Mouse (Mus musculus) forebrain, embryonic 13.5 days (tissue): ENCODE results near the gene Sec61g. TPM values are rescaled to one million over a fixed set of nuclear protein-coding genes. Genes with fewer than 3 reads are reported as not detected.

ENCODE experiments used
- ATAC-seq: fragments of 200-750 bp; cut with Nextera tagmentation; 2 replicates; pipeline ENCODE4 v1.8.0; 2017
- H3K27ac ChIP-seq: fragments of 300-500 bp; sonication (generic); 2 replicates; pipeline ENCODE4 v1.5.1; 2015; ENCODE audit warnings: inconsistent platforms, mild to moderate bottlenecking, moderate library complexity
- H3K27me3 ChIP-seq: fragments of 300-500 bp; sonication (generic); 2 replicates; pipeline ENCODE4 v1.6.1; 2015; ENCODE audit warnings: mild to moderate bottlenecking, inconsistent platforms
- H3K36me3 ChIP-seq: fragments of 300-500 bp; sonication (generic); 2 replicates; pipeline ENCODE4 v1.6.1; 2015; ENCODE audit warnings: mild to moderate bottlenecking, inconsistent platforms; ENCODE audit not compliant: poor library complexity, severe bottlenecking
- H3K4me1 ChIP-seq: fragments of 300-500 bp; sonication (generic); 2 replicates; pipeline ENCODE4 v1.6.1; 2015; ENCODE audit warnings: inconsistent platforms
- H3K4me2 ChIP-seq: fragments of 300-500 bp; sonication (generic); 2 replicates; pipeline ENCODE4 v1.6.1; 2015; ENCODE audit warnings: inconsistent platforms, mild to moderate bottlenecking, moderate library complexity
- H3K4me3 ChIP-seq: fragments of 300-500 bp; sonication (generic); 2 replicates; pipeline ENCODE4 v1.5.1; 2015; ENCODE audit warnings: mild to moderate bottlenecking, inconsistent platforms
- H3K9ac ChIP-seq: fragments of 300-500 bp; sonication (generic); 2 replicates; pipeline ENCODE4 v1.6.1; 2015; ENCODE audit warnings: mild to moderate bottlenecking, inconsistent platforms
- H3K9me3 ChIP-seq: fragments of 300-500 bp; sonication (generic); replicated peaks from 2 replicates; pipeline ENCODE4 v1.6.1; 2016; ENCODE audit warnings: inconsistent platforms
- WGBS: fragments of 180-500 bp; shearing (Covaris S2); methylation state at CpG from one replicate; pipeline ENCODE4 v1.1.7; 2015; 5-methylcytosine and 5-hydroxymethylcytosine counted together
- polyA plus RNA-seq: library from polyadenylated mRNA; unstranded; fragments of >200 nt; fragmentation: Nextera tagmentation; extraction: Ambion mirVana; gene quantifications from 2 replicates; pipeline ENCODE4 v1.2.1, GENCODE M21; 2015

Gene Sec61g
- polyA plus RNA-seq: 39.4 and 43.3 TPM in 2 replicates

DNA sequence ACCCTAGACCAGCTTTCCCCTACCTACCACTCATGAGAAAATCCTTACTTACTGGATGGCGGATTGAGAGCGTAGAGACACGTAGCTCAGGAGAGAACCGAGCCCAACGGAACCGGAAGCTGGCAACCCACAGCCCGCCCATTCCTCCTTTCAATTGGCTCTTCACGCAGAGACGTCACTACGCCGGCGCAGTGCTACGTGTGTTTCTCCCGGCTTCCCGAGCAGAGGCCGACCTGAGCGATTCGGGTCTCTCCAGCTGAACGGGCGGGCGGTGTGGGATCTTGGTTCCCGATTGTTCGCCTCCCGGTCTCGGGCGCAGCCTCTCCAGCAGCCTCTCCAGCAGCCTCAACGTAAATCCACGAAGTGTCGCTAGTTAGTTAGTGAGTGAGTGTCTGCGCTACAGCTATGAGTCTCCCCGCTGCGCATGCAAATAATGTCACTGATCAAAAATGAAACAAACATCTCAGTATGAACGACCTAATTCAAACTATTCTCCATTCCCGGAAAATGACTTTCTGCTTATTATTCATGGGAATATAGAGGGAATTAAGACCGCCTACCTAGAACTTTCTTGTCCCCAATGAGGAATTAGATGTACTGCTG is at the start of gene Sec61g:
Gene Sec61g (minus strand): TSS at position 433 of the 603 bp plus-strand sequence.
- H3K36me3 ChIP-seq: peaks cover 27% of the 10 kb centered on the region
- H3K9ac ChIP-seq: peak within 1 kb of the TSS; percentile 96
- ATAC-seq: peak; percentile 100
- peak within 1 kb of the TSS; percentile 94 for H3K27ac ChIP-seq
- H3K4me3 ChIP-seq: peak within 1 kb of the TSS; percentile 95
- WGBS: under 1% methylated on average over 35 of the region's 35 CpGs
- no peaks in the 10 kb centered on the region for H3K9me3 ChIP-seq
- peaks cover 13% of the 10 kb centered on the region for H3K4me1 ChIP-seq
- no peaks in the 10 kb centered on the region for H3K27me3 ChIP-seq
- peak within 1 kb of the TSS; percentile 75 for H3K4me2 ChIP-seq

DNA sequence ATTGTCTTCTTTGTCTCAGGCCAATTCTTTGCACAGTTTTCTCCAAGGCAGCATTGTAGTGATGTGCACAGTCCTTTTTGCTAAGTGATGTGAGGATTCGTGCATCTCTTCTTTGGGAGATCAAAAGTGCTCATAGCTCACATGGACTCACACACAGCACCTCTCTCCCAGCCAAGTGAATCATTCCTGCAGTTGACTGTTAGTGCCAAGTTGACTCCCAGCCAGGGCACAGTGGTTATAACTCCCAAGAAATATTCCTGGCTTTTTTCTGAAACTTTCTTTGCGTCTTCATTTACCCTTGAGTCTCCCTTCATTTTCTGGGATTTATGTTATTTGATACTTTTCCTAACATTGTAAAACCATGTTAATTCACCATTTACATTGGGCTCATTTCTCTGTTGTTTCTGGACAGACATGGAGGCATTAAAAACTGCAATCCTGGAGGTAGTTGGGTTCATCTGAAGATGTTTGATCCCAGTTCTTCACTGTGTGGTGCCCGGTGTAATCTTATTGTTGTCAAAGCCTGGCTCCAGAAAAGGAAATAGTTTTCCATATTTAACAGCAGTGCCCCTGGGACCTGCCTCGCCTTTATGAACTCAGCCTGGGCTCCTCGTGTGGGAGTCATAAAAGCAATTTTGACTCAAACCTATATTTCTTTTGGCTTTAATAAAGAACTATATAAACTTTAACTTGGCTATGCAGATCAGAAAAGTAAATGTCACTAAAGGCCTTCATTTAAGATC is 38.3 kb upstream of the Sec61g start:
- H3K27ac ChIP-seq: no peak overlapping the region
- no peaks in the 10 kb centered on the region for H3K27me3 ChIP-seq
- no peak overlapping the region for H3K9ac ChIP-seq
- no peak for ATAC-seq
- no peaks in the 10 kb centered on the region for H3K36me3 ChIP-seq
- WGBS: 82% methylated on average over 5 of the region's 5 CpGs
- no peak overlapping the region for H3K4me2 ChIP-seq
- no peaks in the 10 kb centered on the region for H3K4me1 ChIP-seq
- no peaks in the 10 kb centered on the region for H3K9me3 ChIP-seq
- no peak overlapping the region for H3K4me3 ChIP-seq

DNA sequence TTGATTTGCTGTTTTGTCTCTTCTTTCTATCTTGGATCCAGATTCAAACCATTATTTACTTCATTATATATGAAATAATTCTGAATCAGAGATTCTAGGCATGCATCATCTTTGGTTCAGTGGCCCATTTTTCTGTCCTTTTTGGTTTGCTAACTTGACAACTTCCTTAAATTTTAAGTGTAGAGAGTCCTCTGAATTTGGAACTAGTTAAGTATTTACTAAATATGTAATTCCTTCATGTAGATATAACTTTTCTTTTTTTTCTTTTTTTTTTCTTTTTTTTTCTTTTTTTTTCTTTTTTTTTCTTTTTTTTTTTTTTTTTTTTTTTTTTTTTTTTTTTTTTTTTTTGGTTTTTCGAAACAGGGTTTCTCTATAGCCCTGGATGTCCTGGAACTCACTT is 29.1 kb upstream of the Sec61g start:
- no peak overlapping the region for H3K4me2 ChIP-seq
- ATAC-seq: no peak
- 83% methylated on average over 1 of the region's 1 CpGs for WGBS

DNA sequence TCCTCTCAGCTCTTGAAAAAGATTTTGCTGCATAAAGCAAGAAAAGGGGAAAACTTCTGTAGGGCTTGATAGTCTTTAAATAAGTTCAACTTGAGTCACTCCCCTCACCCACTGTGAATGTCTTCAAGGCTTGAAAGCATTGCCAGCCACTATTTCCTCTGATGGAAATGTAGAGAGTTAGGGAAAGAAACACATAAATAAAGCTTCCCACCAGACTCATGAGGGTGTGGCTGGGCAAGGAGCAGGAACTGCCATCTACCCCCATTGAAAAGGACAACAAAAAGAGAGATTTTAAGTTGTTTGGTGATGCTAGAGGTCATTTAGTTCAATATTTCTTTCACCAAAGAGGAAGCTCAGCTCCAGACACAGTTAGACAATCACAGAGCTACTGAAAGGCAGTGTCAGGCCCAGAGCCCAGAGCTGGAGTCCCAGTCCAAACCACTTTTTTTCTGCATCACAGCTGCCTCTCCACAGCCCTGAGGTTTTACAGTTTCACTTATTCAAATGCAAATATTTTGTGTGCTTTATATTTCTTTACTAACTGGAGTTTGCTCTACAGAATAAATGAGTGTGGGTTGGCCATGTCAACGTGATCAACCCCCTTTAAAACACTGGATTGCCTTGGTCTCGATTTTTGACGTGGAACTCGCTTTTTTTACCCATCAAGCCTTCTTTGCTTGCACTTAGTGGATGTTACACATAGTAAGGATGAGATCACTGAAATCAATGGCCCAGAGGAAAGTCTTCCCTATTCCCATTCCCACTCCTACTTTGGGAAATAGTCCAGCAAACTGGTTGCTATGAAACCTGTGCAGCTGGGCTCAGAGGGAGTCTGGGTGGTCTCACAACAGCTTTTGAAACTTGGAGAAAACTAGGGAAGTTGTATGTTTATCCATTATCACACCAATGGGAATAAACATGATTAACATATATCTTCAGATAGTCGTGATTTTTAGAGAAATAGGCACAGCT is 26.6 kb upstream of the Sec61g start:
- peak; percentile 91 for ATAC-seq
- no peak overlapping the region for H3K4me3 ChIP-seq
- no peaks in the 10 kb centered on the region for H3K36me3 ChIP-seq
- H3K4me2 ChIP-seq: no peak overlapping the region
- WGBS: 48% methylated on average over 5 of the region's 5 CpGs
- no peak overlapping the region for H3K9ac ChIP-seq
- peaks cover 5% of the 10 kb centered on the region; the same call in 1 of the 2 replicates for H3K4me1 ChIP-seq
- H3K9me3 ChIP-seq: no peaks in the 10 kb centered on the region
- H3K27me3 ChIP-seq: no peaks in the 10 kb centered on the region
- no peak overlapping the region for H3K27ac ChIP-seq

More for the DNA sequence above, 29.1 kb upstream of the Sec61g start:
- Histone ChIP-seq H3K27ac (no peak overlapping the region), H3K9me3 (no peaks in the 10 kb centered on the region), H3K9ac (no peak overlapping the region), H3K27me3 (no peaks in the 10 kb centered on the region), H3K4me3 (no peak overlapping the region), H3K36me3 (no peaks in the 10 kb centered on the region), H3K4me1 (peaks cover 5% of the 10 kb centered on the region; the same call in 1 of the 2 replicates)

DNA sequence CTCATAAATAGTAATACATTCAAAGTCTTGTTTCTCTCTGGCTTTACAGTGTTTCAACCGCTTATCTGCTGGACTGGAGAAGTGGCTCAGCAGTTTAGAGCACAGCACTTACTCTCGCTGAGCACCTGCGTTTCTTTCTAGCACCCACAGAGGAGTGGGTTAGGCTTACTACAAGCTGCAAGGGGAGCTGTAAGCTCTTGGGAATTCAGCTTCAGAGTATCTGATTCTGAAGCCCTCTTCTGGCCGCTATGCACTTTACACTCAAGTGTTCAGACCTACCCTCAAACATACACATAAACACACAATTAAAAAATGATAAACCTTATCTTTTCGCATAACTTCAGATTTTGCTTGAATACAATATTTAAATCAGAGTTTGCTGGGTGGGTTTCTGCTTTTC is 24.6 kb upstream of the Sec61g start:
- Histone ChIP-seq H3K36me3 (no peaks in the 10 kb centered on the region), H3K27ac (no peak overlapping the region), H3K9ac (no peak overlapping the region), H3K4me3 (no peak overlapping the region), H3K4me1 (peaks cover 5% of the 10 kb centered on the region; the same call in 1 of the 2 replicates), H3K9me3 (no peaks in the 10 kb centered on the region), H3K4me2 (no peak overlapping the region), H3K27me3 (no peaks in the 10 kb centered on the region)
- 19% methylated on average over 5 of the region's 5 CpGs for WGBS
- peak; percentile 25; the same call in 1 of the 2 replicates for ATAC-seq

DNA sequence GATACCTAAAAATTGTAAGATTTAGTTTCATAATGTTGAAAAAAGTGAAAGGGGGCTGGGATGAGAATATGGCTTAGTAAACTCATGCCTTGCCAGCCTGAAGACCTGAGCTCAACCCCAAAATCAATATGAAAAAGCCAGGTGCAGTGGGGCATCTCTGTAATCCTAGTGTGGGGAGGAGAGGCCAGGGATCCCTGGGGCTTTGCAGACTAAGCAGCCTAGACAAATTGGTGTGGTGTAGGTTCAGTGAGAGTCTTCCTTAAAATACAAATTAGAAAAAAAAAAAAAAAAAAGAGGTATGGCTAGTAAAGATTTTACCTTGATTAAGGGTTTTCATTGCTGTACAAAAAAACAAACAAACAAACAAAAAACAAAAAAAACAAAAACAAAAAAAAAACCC is 20.6 kb upstream of the Sec61g start:
- Histone ChIP-seq H3K4me1 (no peaks in the 10 kb centered on the region), H3K4me2 (no peak overlapping the region), H3K9ac (no peak overlapping the region), H3K4me3 (no peak overlapping the region), H3K27me3 (no peaks in the 10 kb centered on the region), H3K36me3 (no peaks in the 10 kb centered on the region), H3K9me3 (no peaks in the 10 kb centered on the region), H3K27ac (no peak overlapping the region)
- ATAC-seq: no peak

DNA sequence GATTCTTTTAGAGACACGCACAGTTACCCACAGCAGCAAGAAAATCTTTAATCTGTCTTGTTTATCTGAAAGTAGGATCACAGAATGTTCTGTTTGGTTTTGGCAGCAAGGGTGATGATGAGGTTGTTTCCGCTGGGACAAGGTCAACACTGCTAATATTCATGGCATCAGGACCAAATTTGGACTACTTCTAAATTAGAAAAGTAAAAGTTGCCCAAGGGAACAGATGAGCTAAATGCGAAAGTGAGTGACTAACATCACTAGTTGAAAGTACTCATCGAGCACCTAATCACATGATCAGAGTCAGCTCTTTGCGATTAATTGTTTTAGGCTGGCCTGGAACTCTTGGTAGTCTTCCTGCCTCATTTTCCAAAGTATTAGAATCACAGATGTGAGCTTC is 20.1 kb upstream of the Sec61g start:
- H3K36me3 ChIP-seq: no peaks in the 10 kb centered on the region
- H3K4me3 ChIP-seq: no peak overlapping the region
- no peak for ATAC-seq
- H3K4me2 ChIP-seq: no peak overlapping the region
- no peak overlapping the region for H3K27ac ChIP-seq
- H3K9me3 ChIP-seq: no peaks in the 10 kb centered on the region
- no peaks in the 10 kb centered on the region for H3K27me3 ChIP-seq
- no peak overlapping the region for H3K9ac ChIP-seq
- H3K4me1 ChIP-seq: no peaks in the 10 kb centered on the region
- whole genome bisulfite sequencing: 94% methylated on average over 5 of the region's 5 CpGs

DNA sequence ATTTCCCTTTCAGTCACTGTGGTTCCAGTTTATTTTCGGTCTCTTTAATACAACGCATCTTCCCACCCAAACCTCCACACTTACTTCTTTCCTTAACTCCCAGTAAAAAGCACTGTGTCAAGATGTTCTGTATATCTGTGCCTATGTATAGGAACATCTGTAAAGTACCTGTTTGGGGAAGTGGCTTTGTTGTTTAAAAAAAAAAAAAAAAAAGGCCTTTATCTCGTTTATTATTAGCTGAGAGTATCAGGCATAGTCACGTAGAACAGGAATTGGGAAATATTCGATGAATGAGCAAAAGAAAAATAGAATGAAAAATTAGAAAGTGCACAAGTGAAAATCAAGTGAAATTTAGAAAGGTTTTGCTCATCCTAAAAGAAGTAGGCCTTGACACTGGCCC is 19.5 kb upstream of the Sec61g start:
- H3K4me1 ChIP-seq: no peaks in the 10 kb centered on the region
- 92% methylated on average over 5 of the region's 5 CpGs for WGBS
- no peaks in the 10 kb centered on the region for H3K9me3 ChIP-seq
- no peaks in the 10 kb centered on the region for H3K27me3 ChIP-seq
- no peak overlapping the region for H3K9ac ChIP-seq
- no peak for ATAC-seq
- no peak overlapping the region for H3K27ac ChIP-seq
- no peak overlapping the region for H3K4me3 ChIP-seq
- H3K4me2 ChIP-seq: no peak overlapping the region
- no peaks in the 10 kb centered on the region for H3K36me3 ChIP-seq

DNA sequence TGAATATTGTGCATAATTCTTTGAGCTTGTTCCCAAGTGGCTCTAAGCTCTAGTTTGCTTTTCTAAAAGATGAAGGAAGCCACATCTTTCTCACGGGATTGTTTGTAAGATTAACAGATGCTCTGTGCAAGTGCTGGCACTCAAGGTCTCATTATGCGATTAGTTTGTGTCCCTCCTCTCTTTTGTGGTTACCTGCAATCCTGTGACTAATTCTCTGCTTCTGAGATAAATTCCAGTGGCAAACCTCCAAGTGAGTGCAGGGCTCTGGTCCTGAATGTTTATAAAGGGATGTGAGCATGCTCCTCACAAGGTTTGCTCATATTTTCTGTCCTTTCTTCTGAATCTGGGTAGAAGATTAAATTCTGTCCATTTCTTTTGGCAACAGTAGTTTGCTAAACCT is 18.2 kb upstream of the Sec61g start:
- Histone ChIP-seq H3K36me3 (no peaks in the 10 kb centered on the region), H3K4me1 (no peaks in the 10 kb centered on the region), H3K27me3 (no peaks in the 10 kb centered on the region), H3K4me2 (no peak overlapping the region), H3K9me3 (no peaks in the 10 kb centered on the region), H3K4me3 (no peak overlapping the region), H3K27ac (no peak overlapping the region), H3K9ac (no peak overlapping the region)
- 58% methylated on average over 2 of the region's 2 CpGs for WGBS
- no peak for ATAC-seq

DNA sequence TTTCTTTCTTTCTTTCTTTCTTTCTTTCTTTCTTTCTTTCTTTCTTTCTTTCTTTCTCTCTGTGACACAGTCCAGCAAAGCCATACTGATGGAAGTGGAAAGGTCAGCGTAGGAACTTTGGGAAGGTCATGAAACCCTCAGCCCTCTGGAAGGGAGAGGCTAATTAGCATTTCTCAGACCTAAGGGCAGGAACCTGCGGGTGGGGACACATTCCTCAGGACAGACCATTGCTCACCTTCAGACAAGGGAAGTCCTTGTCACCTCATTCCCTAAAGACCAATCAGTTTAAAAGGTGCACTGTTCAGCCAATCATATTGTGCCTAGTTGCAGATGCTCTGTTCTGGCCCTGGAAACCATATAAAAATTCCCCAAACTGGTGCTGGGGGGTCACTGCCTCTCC is 17.4 kb upstream of the Sec61g start:
- H3K9ac ChIP-seq: no peak overlapping the region
- no peaks in the 10 kb centered on the region for H3K9me3 ChIP-seq
- 43% methylated on average over 2 of the region's 2 CpGs for WGBS
- no peaks in the 10 kb centered on the region for H3K36me3 ChIP-seq
- no peak overlapping the region for H3K27ac ChIP-seq
- no peak overlapping the region for H3K4me3 ChIP-seq
- ATAC-seq: no peak
- no peaks in the 10 kb centered on the region for H3K27me3 ChIP-seq
- no peak overlapping the region for H3K4me2 ChIP-seq
- no peaks in the 10 kb centered on the region for H3K4me1 ChIP-seq

DNA sequence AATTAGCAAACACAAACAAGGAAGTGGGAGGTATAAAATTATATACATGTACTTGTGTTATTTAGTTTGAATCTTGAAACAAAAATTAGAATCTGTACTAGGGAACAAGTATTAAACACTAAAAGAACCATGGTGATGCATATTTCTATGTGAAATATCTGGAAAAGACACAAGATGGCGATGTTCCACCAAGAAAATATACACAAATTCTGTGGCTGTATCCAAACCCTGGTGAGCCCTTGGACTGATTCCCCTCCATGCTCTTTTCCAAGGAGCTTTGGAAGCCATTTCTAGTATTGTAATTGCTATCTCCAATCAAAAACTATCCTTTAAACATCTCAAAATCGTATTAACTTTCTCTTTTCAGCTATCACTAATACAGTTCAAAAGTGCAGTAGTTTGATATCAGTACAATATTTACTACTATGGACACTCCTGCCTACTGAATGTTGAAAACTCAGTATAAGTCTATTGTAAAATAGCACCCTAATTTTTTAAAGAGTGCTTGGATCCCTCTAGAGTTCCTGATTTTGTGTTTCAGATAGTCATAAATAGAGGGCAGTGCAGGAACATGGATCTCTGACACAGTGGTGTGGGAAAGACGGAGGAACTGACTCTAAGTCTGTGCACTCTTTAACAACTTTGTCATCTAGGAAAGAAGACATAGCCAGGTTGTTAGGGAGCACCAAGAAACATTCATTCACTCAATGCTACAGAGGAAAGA is 16.8 kb upstream of the Sec61g start:
- H3K27me3 ChIP-seq: no peaks in the 10 kb centered on the region
- H3K4me1 ChIP-seq: no peaks in the 10 kb centered on the region
- WGBS: 43% methylated on average over 3 of the region's 3 CpGs
- no peak overlapping the region for H3K9ac ChIP-seq
- H3K9me3 ChIP-seq: no peaks in the 10 kb centered on the region
- H3K36me3 ChIP-seq: no peaks in the 10 kb centered on the region
- ATAC-seq: peak; percentile 76
- H3K4me2 ChIP-seq: no peak overlapping the region
- no peak overlapping the region for H3K4me3 ChIP-seq
- no peak overlapping the region for H3K27ac ChIP-seq
